Mouse (Mus musculus): ENCODE data around the gene Rpusd1. TPM values are rescaled to one million over a fixed set of nuclear protein-coding genes. Genes with fewer than 3 reads are reported as not detected.

Gene Rpusd1
- polyA plus RNA-seq, 1 experiment, result 20.7 TPM

Small RNA genes within 50 kb of the gene (microRNA-seq; reads per million reads assigned to microRNA genes)
- gene Gm25083 (ENCODE audit: borderline microRNAs expressed) (not detected), gene Mir6966 (ENCODE audit: borderline microRNAs expressed) (0.28 reads per million)

Other genes with a start within 250 kb of the Rpusd1 start
- gene Sstr5, start 230.4 kb upstream of the Rpusd1 start, polyA plus RNA-seq (2012; fragmentation: generic; extraction: Trizol), result not detected
- 0.99 TPM for gene Sox8, start 157.0 kb upstream of the Rpusd1 start, polyA plus RNA-seq (2012; fragmentation: generic; extraction: Trizol)
- gene Lmf1, start 148.6 kb upstream of the Rpusd1 start, polyA plus RNA-seq (2012; fragmentation: generic; extraction: Trizol), result 14.0 TPM
- gene Gng13, start 10.5 kb upstream of the Rpusd1 start, polyA plus RNA-seq (2012; fragmentation: generic; extraction: Trizol), result not detected
- 22.8 TPM for gene Chtf18, start 251 bp upstream of the Rpusd1 start, polyA plus RNA-seq (2012; fragmentation: generic; extraction: Trizol)
- gene Mslnl, start 8.4 kb downstream of the Rpusd1 start, polyA plus RNA-seq (2012; fragmentation: generic; extraction: Trizol), result not detected
- gene Msln, start 26.7 kb downstream of the Rpusd1 start, polyA plus RNA-seq (2012; fragmentation: generic; extraction: Trizol), result 6.1 TPM
- gene Narfl, start 46.1 kb downstream of the Rpusd1 start, polyA plus RNA-seq (2012; fragmentation: generic; extraction: Trizol), result 19.3 TPM
- 14.4 TPM for gene Haghl, start 58.0 kb downstream of the Rpusd1 start, polyA plus RNA-seq (2012; fragmentation: generic; extraction: Trizol)
- gene Ccdc78, start 58.9 kb downstream of the Rpusd1 start, polyA plus RNA-seq (2012; fragmentation: generic; extraction: Trizol), result 0.12 TPM
- gene Fam173a, start 65.2 kb downstream of the Rpusd1 start, polyA plus RNA-seq (2012; fragmentation: generic; extraction: Trizol), result 46.0 TPM
- gene AC134908.4, start 68.0 kb downstream of the Rpusd1 start, polyA plus RNA-seq (2012; fragmentation: generic; extraction: Trizol), result not detected
- 64.0 TPM for gene Metrn, start 69.5 kb downstream of the Rpusd1 start, polyA plus RNA-seq (2012; fragmentation: generic; extraction: Trizol)
- 5.7 TPM for gene Fbxl16, start 81.4 kb downstream of the Rpusd1 start, polyA plus RNA-seq (2012; fragmentation: generic; extraction: Trizol)
- 14.3 TPM for gene Wdr24, start 96.0 kb downstream of the Rpusd1 start, polyA plus RNA-seq (2012; fragmentation: generic; extraction: Trizol)
- gene Jmjd8, start 101.2 kb downstream of the Rpusd1 start, polyA plus RNA-seq (2012; fragmentation: generic; extraction: Trizol), result 10.8 TPM
- 246 TPM for gene Stub1, start 105.7 kb downstream of the Rpusd1 start, polyA plus RNA-seq (2012; fragmentation: generic; extraction: Trizol)
- 0.40 TPM for gene Rhbdl1, start 109.6 kb downstream of the Rpusd1 start, polyA plus RNA-seq (2012; fragmentation: generic; extraction: Trizol)
- 0.89 TPM for gene Gm20683, start 114.1 kb downstream of the Rpusd1 start, polyA plus RNA-seq (2012; fragmentation: generic; extraction: Trizol)
- gene Rhot2, start 117.2 kb downstream of the Rpusd1 start, polyA plus RNA-seq (2012; fragmentation: generic; extraction: Trizol), result 33.9 TPM
- 16.7 TPM for gene Wdr90, start 133.8 kb downstream of the Rpusd1 start, polyA plus RNA-seq (2012; fragmentation: generic; extraction: Trizol)
- gene Mcrip2, start 141.1 kb downstream of the Rpusd1 start, polyA plus RNA-seq (2012; fragmentation: generic; extraction: Trizol), result 36.3 TPM
- 25.0 TPM for gene Mettl26, start 147.4 kb downstream of the Rpusd1 start, polyA plus RNA-seq (2012; fragmentation: generic; extraction: Trizol)
- 0.34 TPM for gene Wfikkn1, start 153.2 kb downstream of the Rpusd1 start, polyA plus RNA-seq (2012; fragmentation: generic; extraction: Trizol)
- gene Rab40c, start 192.1 kb downstream of the Rpusd1 start, polyA plus RNA-seq (2012; fragmentation: generic; extraction: Trizol), result 14.4 TPM
- gene Pigq, start 217.3 kb downstream of the Rpusd1 start, polyA plus RNA-seq (2012; fragmentation: generic; extraction: Trizol), result 43.5 TPM
- gene Nhlrc4, start 217.3 kb downstream of the Rpusd1 start, polyA plus RNA-seq (2012; fragmentation: generic; extraction: Trizol), result 0.46 TPM
- 0.02 TPM for gene A930017K11Rik, start 224.9 kb downstream of the Rpusd1 start, polyA plus RNA-seq (2012; fragmentation: generic; extraction: Trizol)

All from C2C12 (cell line).